9 mouse cellular contexts compared by ENCODE assay signal in genomic region chr7:89939497-89940353, GRCm38 (mm10). TPM values are rescaled to one million over a fixed set of nuclear protein-coding genes. Genes with fewer than 3 reads are reported as not detected.
DNase-seq lines count a peak whose midpoint lies in the region; ATAC-seq and TF ChIP-seq lines count a peak whose summit lies in the region.
"Had no signal": no experiment of that assay in that cellular context is flagged by ENCODE, and none has a peak within 500 bp of the region (broad histone marks: within the 10 kb centered on the region; RNA-seq: fewer than 3 reads in every experiment).

No protein-coding gene starts in this region.

- intact Hi-C loops in gastrocnemius, adult 2 months (cut with DNase I): loop anchor here (5.0 kb wide), 1 partner anchor 38 kb away; no protein-coding TSS in a partner anchor
- intact Hi-C loops in left cerebral cortex, postnatal 10 days (cut with DNase I): no loop called here

- no peaks in the 10 kb centered on the region for H3K4me1 ChIP-seq in embryonic fibroblast, embryonic 13.5 days (ENCODE audit: control insufficient read depth, insufficient read depth, low read length)
- H3K4me1 ChIP-seq in limb, embryonic 15.5 days: peaks cover 8% of the 10 kb centered on the region; the same call in 1 of the 2 replicates
- peaks cover 4% of the 10 kb centered on the region; the same call in 1 of the 2 replicates for H3K4me1 ChIP-seq in thymus, adult 2 months (replicated peaks; ENCODE audit: control insufficient read depth, insufficient read depth, low read length)

- peak overlapping the region; percentile 87 for H3K4me3 ChIP-seq in gastrocnemius, adult 2 months
- H3K4me3 ChIP-seq in embryonic fibroblast, embryonic 13.5 days (ENCODE audit: insufficient read depth, low read length): peak overlapping the region; percentile 70
- peak overlapping the region; percentile 62 for H3K4me3 ChIP-seq in limb, embryonic 15.5 days
- no peak overlapping the region for H3K4me3 ChIP-seq in thymus, adult 2 months (ENCODE audit: control insufficient read depth, insufficient read depth, low read length)

- no peak overlapping the region for H3K9ac ChIP-seq in limb, embryonic 15.5 days

- 52% methylated on average over 15 of the region's 15 CpGs for WGBS in limb, embryonic 15.5 days
- 62% methylated on average over 15 of the region's 15 CpGs for WGBS in thymus, adult 2 months

- H3K9me3 ChIP-seq in limb, embryonic 15.5 days: no peaks in the 10 kb centered on the region

- H3K36me3 ChIP-seq in limb, embryonic 15.5 days: no peaks in the 10 kb centered on the region
- H3K36me3 ChIP-seq in thymus, adult 2 months (ENCODE audit: control insufficient read depth, insufficient read depth, low read length): no peaks in the 10 kb centered on the region

- H3K27me3 ChIP-seq in limb, embryonic 15.5 days: no peaks in the 10 kb centered on the region
- no peaks in the 10 kb centered on the region for H3K27me3 ChIP-seq in thymus, adult 2 months (ENCODE audit: control insufficient read depth, insufficient read depth, low read length)

- peak overlapping the region; percentile 54 for H3K4me2 ChIP-seq in limb, embryonic 15.5 days

- no peak for ATAC-seq in limb, embryonic 15.5 days (ENCODE audit: insufficient number of reproducible peaks, low FRiP score, low TSS enrichment, low read depth)

- no peak for TF ChIP-seq CTCF in gastrocnemius, adult 2 months (IDR thresholded peaks at IDR 0.05)
- no peak for TF ChIP-seq CTCF in embryonic fibroblast, embryonic 13.5 days (IDR thresholded peaks at IDR 0.05; ENCODE audit: borderline replicate concordance, insufficient read depth, low read length)
- TF ChIP-seq CTCF in thymus, adult 2 months (IDR thresholded peaks at IDR 0.05; ENCODE audit: borderline replicate concordance, control insufficient read depth, extremely low read depth, insufficient read depth, low read length, poor library complexity): no peak

- H3K27ac ChIP-seq in gastrocnemius, adult 2 months: peak overlapping the region; percentile 94
- no peak overlapping the region for H3K27ac ChIP-seq in embryonic fibroblast, embryonic 13.5 days (ENCODE audit: insufficient read depth, low read length)
- H3K27ac ChIP-seq in limb, embryonic 15.5 days: no peak overlapping the region
- H3K27ac ChIP-seq in thymus, adult 2 months (ENCODE audit: control insufficient read depth, insufficient read depth, low read length): no peak overlapping the region

- DNase-seq in gastrocnemius, adult 2 months: no peak
- DNase-seq in gastrocnemius, postnatal 4 days (ENCODE audit: low spot score in 2 of 2): no peak
- peak; percentile 22 for DNase-seq in A20 (ENCODE audit: low read depth, low spot score)
- no peak for DNase-seq in thymus, adult 18-20 months
- no peak for DNase-seq in left cerebral cortex, postnatal 10 days (ENCODE audit: extremely low spot score in 1 of 2, low spot score in 2 of 2)
- DNase-seq in thymus, adult 2 months: no peak

- no peak for TF ChIP-seq POLR2A in embryonic fibroblast, embryonic 13.5 days (IDR thresholded peaks at IDR 0.05; ENCODE audit: low read depth, low read length)
- no peak for TF ChIP-seq POLR2A in thymus, adult 2 months (IDR thresholded peaks at IDR 0.05; ENCODE audit: control insufficient read depth, extremely low read depth, insufficient read depth, low read length, poor library complexity)

RNA-seq across cellular contexts. Expression of gene Hikeshi, which starts 1.3 kb away (rescaled TPM):
- total RNA-seq in gastrocnemius, adult 2 months (2021): 100 to 1,000 TPM; 123 to 126 TPM
- 10 to 100 TPM; 69.4 to 98.6 TPM for total RNA-seq in gastrocnemius, postnatal 4 days (2021)
- polyA plus RNA-seq in embryonic fibroblast, embryonic 13.5 days (2011; ENCODE audit: insufficient read length, low read depth, missing spikeins): 70.4 and 72.5 TPM in 2 replicates
- polyA plus RNA-seq in limb, embryonic 15.5 days (2015; fragmentation: Nextera tagmentation; extraction: Ambion mirVana): 116 and 117 TPM in 2 replicates
- total RNA-seq in left cerebral cortex, postnatal 10 days (2021): 10 to 100 TPM; 76.8 to 94.9 TPM
- 46.0 and 57.5 TPM in 2 replicates for polyA plus RNA-seq in thymus, adult 2 months (2012; rRNA removed)

RNA-seq across cellular contexts. Expression of gene Ccdc81, which starts 36.3 kb away (rescaled TPM):
- total RNA-seq in gastrocnemius, adult 2 months (2021): not detected
- total RNA-seq in gastrocnemius, postnatal 4 days (2021): under 1 TPM; 0.10 to 0.13 TPM
- polyA plus RNA-seq in embryonic fibroblast, embryonic 13.5 days (2011; ENCODE audit: insufficient read length, low read depth, missing spikeins): 0.55 TPM in 1 of 2 replicates, not detected in the other
- polyA plus RNA-seq in limb, embryonic 15.5 days (2015; fragmentation: Nextera tagmentation; extraction: Ambion mirVana): 0.07 and 0.09 TPM in 2 replicates
- total RNA-seq in left cerebral cortex, postnatal 10 days (2021): under 1 TPM; 0.24 to 0.32 TPM
- polyA plus RNA-seq in thymus, adult 2 months (2012; rRNA removed): not detected in 2 replicates
- total RNA-seq: megakaryocyte-erythroid progenitor cell, adult 5-6 weeks had no signal

RNA-seq across cellular contexts. Expression of gene Eed, which starts 41.1 kb away (rescaled TPM):
- total RNA-seq in gastrocnemius, adult 2 months (2021): 10 to 100 TPM; 37.9 to 39.3 TPM
- total RNA-seq in gastrocnemius, postnatal 4 days (2021): 10 to 100 TPM; 34.3 to 49.6 TPM
- polyA plus RNA-seq in embryonic fibroblast, embryonic 13.5 days (2011; ENCODE audit: insufficient read length, low read depth, missing spikeins): 106 and 119 TPM in 2 replicates
- polyA plus RNA-seq in limb, embryonic 15.5 days (2015; fragmentation: Nextera tagmentation; extraction: Ambion mirVana): 62.7 and 63.0 TPM in 2 replicates
- total RNA-seq in left cerebral cortex, postnatal 10 days (2021): 10 to 100 TPM; 21.8 to 27.4 TPM
- polyA plus RNA-seq in thymus, adult 2 months (2012; rRNA removed): 25.5 and 27.2 TPM in 2 replicates
